Mouse (Mus musculus): Measurements from ENCODE around the gene Mtg2. TPM values are rescaled to one million over a fixed set of nuclear protein-coding genes. Genes with fewer than 3 reads are reported as not detected.
A peak's percentile ranks its signal among the peaks of the same experiment; 100 is the strongest.

Gene Mtg2
- polyA plus RNA-seq, 1 experiment, result 17.2 TPM

- TF ChIP-seq POLR2A (IDR thresholded peaks at IDR 0.05; ENCODE audit: insufficient read length, low read depth) (no peak), SRF (IDR thresholded peaks at IDR 0.05; ENCODE audit: control insufficient read depth, insufficient read length, low read depth) (no peak), CEBPB (IDR thresholded peaks at IDR 0.05; ENCODE audit: insufficient read depth, poor library complexity, severe bottlenecking) (no peak), E2F4 (IDR thresholded peaks at IDR 0.05; ENCODE audit: insufficient read depth) (no peak), TCF3 (IDR thresholded peaks at IDR 0.05; ENCODE audit: insufficient read length, low read depth) (no peak)
- Histone ChIP-seq H3K79me2 (ENCODE audit: control insufficient read depth, insufficient read depth) (no peaks in the 10 kb centered on the region), H3K27me3 (ENCODE audit: control insufficient read depth, insufficient read depth, insufficient read length) (no peaks in the 10 kb centered on the region), H3K4me2 (ENCODE audit: low read depth) (peak overlapping the region; percentile 86), H3K4me3 (peak overlapping the region; percentile 76), H3K36me3 (ENCODE audit: control insufficient read depth, insufficient read depth) (peaks cover 5% of the 10 kb centered on the region), H3ac (ENCODE audit: control insufficient read depth, insufficient read length) (peak overlapping the region; percentile 22)
Measured at GRCm38 (mm10) chr2:180069770-180070480, 463 bp upstream of the Mtg2 start.

- Histone ChIP-seq H3K79me2 (ENCODE audit: control insufficient read depth, insufficient read depth) (no peaks in the 10 kb centered on the region), H3ac (ENCODE audit: control insufficient read depth, insufficient read length) (no peak overlapping the region), H3K4me3 (peak overlapping the region; percentile 76), H3K4me2 (ENCODE audit: low read depth) (peak overlapping the region; percentile 81), H3K27me3 (ENCODE audit: control insufficient read depth, insufficient read depth, insufficient read length) (no peaks in the 10 kb centered on the region), H3K36me3 (ENCODE audit: control insufficient read depth, insufficient read depth) (peaks cover 5% of the 10 kb centered on the region)
- TF ChIP-seq REST (IDR thresholded peaks at IDR 0.05; ENCODE audit: insufficient read depth, insufficient read length) (no peak), TCF12 (IDR thresholded peaks at IDR 0.05; ENCODE audit: insufficient read depth, poor library complexity, severe bottlenecking) (no peak), E2F4 (IDR thresholded peaks at IDR 0.05; ENCODE audit: insufficient read depth) (no peak), USF1 (IDR thresholded peaks at IDR 0.05; ENCODE audit: low read depth) (no peak), TCF3 (IDR thresholded peaks at IDR 0.05; ENCODE audit: insufficient read length, low read depth) (no peak), MAX (IDR thresholded peaks at IDR 0.05; ENCODE audit: low read depth) (no peak), POLR2A (IDR thresholded peaks at IDR 0.05; ENCODE audit: insufficient read length, low read depth) (no peak), MYOD1 (IDR thresholded peaks at IDR 0.05; ENCODE audit: control insufficient read depth in 1 of 3, insufficient read length in 2 of 3, low read depth in 2 of 3) (no peak), MYOG (IDR thresholded peaks at IDR 0.05; ENCODE audit: control insufficient read depth in 1 of 3, insufficient read depth in 1 of 3, insufficient read length in 2 of 3, low read depth in 2 of 3) (no peak), SRF (IDR thresholded peaks at IDR 0.05; ENCODE audit: control insufficient read depth, insufficient read length, low read depth) (no peak), CEBPB (IDR thresholded peaks at IDR 0.05; ENCODE audit: insufficient read depth, poor library complexity, severe bottlenecking) (no peak), POLR2AphosphoS2 (IDR thresholded peaks at IDR 0.05; ENCODE audit: insufficient read length, low read depth) (no peak)
Measured at GRCm38 (mm10) chr2:180071671-180072070, 1.3 kb downstream of the Mtg2 start.

GRCm38 (mm10) chr2:180072886-180073285 lies 2.5 kb downstream of the Mtg2 start:
- no peak overlapping the region for H3K4me2 ChIP-seq (ENCODE audit: low read depth)
- no peaks in the 10 kb centered on the region for H3K79me2 ChIP-seq (ENCODE audit: control insufficient read depth, insufficient read depth)
- no peak overlapping the region for H3K4me3 ChIP-seq
- H3K27me3 ChIP-seq (ENCODE audit: control insufficient read depth, insufficient read depth, insufficient read length), result no peaks in the 10 kb centered on the region
- no peak overlapping the region for H3ac ChIP-seq (ENCODE audit: control insufficient read depth, insufficient read length)
- H3K36me3 ChIP-seq (ENCODE audit: control insufficient read depth, insufficient read depth), result peaks cover 5% of the 10 kb centered on the region
- no peak for TF ChIP-seq MAX (IDR thresholded peaks at IDR 0.05; ENCODE audit: low read depth)
- TF ChIP-seq MYOG (IDR thresholded peaks at IDR 0.05; ENCODE audit: control insufficient read depth in 1 of 3, insufficient read depth in 1 of 3, insufficient read length in 2 of 3, low read depth in 2 of 3), result peak in 2 of 3 experiments; percentile 18 to 59
- peak in 2 of 3 experiments; percentile 43 to 63 for TF ChIP-seq MYOD1 (IDR thresholded peaks at IDR 0.05; ENCODE audit: control insufficient read depth in 1 of 3, insufficient read length in 2 of 3, low read depth in 2 of 3)

GRCm38 (mm10) chr2:180077622-180078021 lies 7.2 kb downstream of the Mtg2 start:
- H3ac ChIP-seq (ENCODE audit: control insufficient read depth, insufficient read length), result no peak overlapping the region
- H3K4me2 ChIP-seq (ENCODE audit: low read depth), result no peak overlapping the region
- H3K36me3 ChIP-seq (ENCODE audit: control insufficient read depth, insufficient read depth), result peaks cover 5% of the 10 kb centered on the region
- no peak overlapping the region for H3K4me3 ChIP-seq
- TF ChIP-seq MAX (IDR thresholded peaks at IDR 0.05; ENCODE audit: low read depth) (no peak), USF1 (IDR thresholded peaks at IDR 0.05; ENCODE audit: low read depth) (no peak)
- no peaks in the 10 kb centered on the region for H3K79me2 ChIP-seq (ENCODE audit: control insufficient read depth, insufficient read depth)
- H3K27me3 ChIP-seq (ENCODE audit: control insufficient read depth, insufficient read depth, insufficient read length), result no peaks in the 10 kb centered on the region

- no peak overlapping the region for H3K4me3 ChIP-seq
- H3K79me2 ChIP-seq (ENCODE audit: control insufficient read depth, insufficient read depth), result no peaks in the 10 kb centered on the region
- no peaks in the 10 kb centered on the region for H3K27me3 ChIP-seq (ENCODE audit: control insufficient read depth, insufficient read depth, insufficient read length)
- no peak for TF ChIP-seq POLR2A (IDR thresholded peaks at IDR 0.05; ENCODE audit: insufficient read length, low read depth)
- no peak for TF ChIP-seq REST (IDR thresholded peaks at IDR 0.05; ENCODE audit: insufficient read depth, insufficient read length)
- TF ChIP-seq MAX (IDR thresholded peaks at IDR 0.05; ENCODE audit: low read depth), result no peak
- TF ChIP-seq TCF3 (IDR thresholded peaks at IDR 0.05; ENCODE audit: insufficient read length, low read depth), result no peak
- no peak for TF ChIP-seq MYOD1 (IDR thresholded peaks at IDR 0.05; ENCODE audit: control insufficient read depth in 1 of 3, insufficient read length in 2 of 3, low read depth in 2 of 3)
- TF ChIP-seq MYOG (IDR thresholded peaks at IDR 0.05; ENCODE audit: control insufficient read depth in 1 of 3, insufficient read depth in 1 of 3, insufficient read length in 2 of 3, low read depth in 2 of 3), result no peak
- TF ChIP-seq POLR2AphosphoS2 (IDR thresholded peaks at IDR 0.05; ENCODE audit: insufficient read length, low read depth), result no peak
- no peak for TF ChIP-seq USF1 (IDR thresholded peaks at IDR 0.05; ENCODE audit: low read depth)
- no peak for TF ChIP-seq E2F4 (IDR thresholded peaks at IDR 0.05; ENCODE audit: insufficient read depth)
- no peak for TF ChIP-seq SRF (IDR thresholded peaks at IDR 0.05; ENCODE audit: control insufficient read depth, insufficient read length, low read depth)
- no peak for TF ChIP-seq CEBPB (IDR thresholded peaks at IDR 0.05; ENCODE audit: insufficient read depth, poor library complexity, severe bottlenecking)
- TF ChIP-seq TCF12 (IDR thresholded peaks at IDR 0.05; ENCODE audit: insufficient read depth, poor library complexity, severe bottlenecking), result no peak
- no peak overlapping the region for H3ac ChIP-seq (ENCODE audit: control insufficient read depth, insufficient read length)
- no peak overlapping the region for H3K4me2 ChIP-seq (ENCODE audit: low read depth)
- no peaks in the 10 kb centered on the region for H3K36me3 ChIP-seq (ENCODE audit: control insufficient read depth, insufficient read depth)
Measured at GRCm38 (mm10) chr2:180080680-180081079, 10.3 kb downstream of the Mtg2 start.
